Mouse (Mus musculus) liver, adult 2 months (tissue): ENCODE data around the gene Gm34653.

Experiments
- CTCF ChIP-seq: fragments of 200-500 bp; IDR thresholded peaks from 2 replicates; pipeline ENCODE4 v1.5.1; 2011; ENCODE audit warnings: low read depth, low read length, control low read depth
- POLR2A ChIP-seq: fragments of 200-500 bp; IDR thresholded peaks from 2 replicates; pipeline ENCODE4 v1.6.1; 2011; ENCODE audit warnings: low read length, control low read depth; ENCODE audit not compliant: insufficient read depth; ENCODE audit errors: extremely low read depth

- TF ChIP-seq CTCF (no peak), POLR2A (peak; percentile 83)
These were observed 31.0 kb upstream of the Gm34653 start for GRCm38 (mm10) chr2:34801516-34802482.
